Mouse (Mus musculus): ENCODE results near the gene Plxnb2.

Gene Plxnb2

DNA sequence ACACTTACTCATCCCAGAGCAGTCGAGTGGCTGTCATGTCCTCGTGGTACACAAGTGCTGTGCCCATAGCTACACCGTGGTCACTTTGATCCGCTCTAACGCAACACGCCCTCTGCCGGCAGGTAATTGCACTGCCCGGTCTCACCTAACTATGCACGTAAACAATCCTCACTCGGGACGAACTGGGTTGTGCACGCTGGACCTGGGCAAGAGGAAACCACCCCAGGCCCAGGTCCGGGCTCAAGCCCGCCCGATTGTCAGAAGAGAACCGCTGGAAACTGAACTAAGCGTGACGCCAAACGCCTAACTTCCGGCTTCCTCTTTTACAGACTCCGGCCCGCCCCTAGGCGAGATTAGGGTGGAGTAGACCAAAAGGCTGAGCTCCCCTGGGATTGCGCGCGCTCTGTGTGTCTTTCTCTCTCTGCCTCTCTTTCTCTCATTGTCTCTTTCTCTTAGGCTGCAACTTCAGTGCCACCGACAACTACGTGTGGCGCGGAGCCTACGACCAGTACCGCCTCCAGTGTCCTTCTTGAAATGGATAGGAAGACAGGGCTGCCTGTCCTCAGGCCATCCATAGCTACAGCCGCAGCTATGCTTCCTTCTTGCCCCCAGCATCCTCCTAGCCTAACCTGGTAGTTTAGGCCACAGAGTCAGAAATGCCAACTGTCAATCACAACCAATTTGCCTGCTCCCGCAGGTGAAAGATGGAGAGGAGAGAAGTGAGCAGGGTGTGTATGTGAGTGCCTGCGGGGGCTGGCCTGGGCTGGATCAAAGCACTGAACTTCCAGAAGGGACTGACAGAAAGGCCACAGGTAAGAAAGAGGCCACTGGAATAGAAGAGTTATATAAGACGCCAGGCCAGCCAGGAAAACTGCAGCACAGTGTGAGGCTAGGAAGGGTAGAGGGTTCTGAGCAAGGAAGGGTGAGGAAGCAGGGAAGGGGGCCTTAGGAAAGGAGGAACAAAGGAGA is 51.9 kb downstream of the Plxnb2 start, which contains the start of gene Hdac10:
Gene Hdac10, minus strand, starts transcription at position 319 of the 969 bp plus-strand sequence.
- no peak for DNase-seq (ENCODE audit: extremely low read depth, low read depth, low spot score)

GRCm38 (mm10) chr15:89127364-89127940 is 53.1 kb downstream of the Plxnb2 start:
- DNase-seq (ENCODE audit: extremely low read depth, low read depth, low spot score) = no peak

DNA sequence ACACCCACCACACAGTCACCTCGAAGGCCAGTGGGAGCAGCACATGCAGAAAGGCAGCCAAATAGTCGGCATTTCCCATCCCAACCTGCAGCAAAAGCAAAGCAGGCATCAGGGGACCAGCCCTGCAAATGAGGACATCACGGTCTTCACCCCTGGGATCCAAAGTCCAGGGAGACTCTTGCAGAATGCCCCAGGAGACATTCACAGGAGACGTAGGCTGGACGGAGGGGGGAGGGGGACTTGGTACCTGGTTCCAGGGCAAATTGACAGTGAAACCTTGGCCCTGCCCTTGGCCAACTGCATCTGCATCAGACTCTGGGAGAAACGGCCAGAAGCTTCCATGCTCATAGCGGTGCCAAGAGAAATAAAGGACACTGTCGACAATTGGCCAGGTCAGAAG is 54.0 kb downstream of the Plxnb2 start:
- no peak for DNase-seq (ENCODE audit: extremely low read depth, low read depth, low spot score)

DNA sequence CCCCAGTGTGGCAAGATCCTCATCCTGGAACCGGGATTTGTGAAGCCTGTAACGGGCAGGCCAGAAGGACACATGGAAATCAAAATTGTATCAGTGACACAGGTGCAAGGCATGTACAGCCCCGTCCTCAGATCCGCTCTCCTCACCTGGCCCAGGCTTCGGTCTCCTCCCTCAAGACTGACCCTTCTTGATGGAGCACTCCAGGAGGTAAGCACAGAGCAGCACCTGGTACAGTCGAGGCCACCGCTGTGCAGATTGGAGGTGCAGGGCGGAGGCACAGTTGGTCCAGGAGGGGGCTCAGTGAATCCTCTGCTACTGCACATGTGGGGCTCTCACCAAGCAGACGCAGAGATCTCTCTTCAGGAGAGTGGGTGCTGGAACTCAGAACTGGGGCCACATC is 55.2 kb downstream of the Plxnb2 start:
- no peak for DNase-seq (ENCODE audit: extremely low read depth, low read depth, low spot score)

GRCm38 (mm10) chr15:89124312-89124711 is 56.3 kb downstream of the Plxnb2 start:
- no peak for DNase-seq (ENCODE audit: extremely low read depth, low read depth, low spot score)

- DNase-seq (ENCODE audit: extremely low read depth, low read depth, low spot score) = no peak
Observed at GRCm38 (mm10) chr15:89123595-89123994, 57.0 kb downstream of the Plxnb2 start.

DNA sequence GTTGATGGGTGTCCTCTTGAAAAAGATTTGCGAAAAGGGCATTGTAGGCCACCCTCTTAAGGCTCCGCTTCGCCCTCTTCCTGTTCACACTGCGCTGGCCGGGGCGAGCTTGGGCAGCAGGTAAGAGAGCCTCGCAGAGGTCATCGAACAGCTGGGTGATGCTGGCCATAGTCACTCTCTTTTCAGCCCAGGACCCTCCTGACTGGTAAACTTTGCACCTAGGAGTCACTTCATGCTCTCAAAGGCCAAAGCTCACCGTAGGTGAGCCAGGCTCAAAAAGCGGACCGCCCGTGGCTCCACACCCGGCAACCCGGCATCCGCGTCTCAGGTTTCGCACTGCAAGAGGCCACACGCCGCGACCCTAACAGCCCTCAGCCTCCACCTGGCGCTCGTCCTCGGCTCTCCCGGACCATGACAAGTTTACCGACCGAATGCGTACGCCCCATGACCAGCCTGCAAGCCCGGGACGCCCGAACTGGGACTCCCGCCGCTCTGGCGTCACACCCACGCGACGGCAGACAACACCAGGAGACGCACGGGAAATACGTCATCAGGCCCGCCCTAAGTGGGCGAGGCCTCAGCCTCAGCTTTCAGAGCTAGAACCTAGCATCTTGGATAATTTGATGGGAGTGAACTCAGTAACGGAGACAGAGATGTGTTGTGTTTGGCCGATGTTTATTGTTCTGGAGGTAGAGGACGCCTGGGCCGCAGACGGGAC is 57.8 kb downstream of the Plxnb2 start, which contains the start of gene Tubgcp6:
Gene Tubgcp6, minus strand, starts transcription at position 464 of the 718 bp plus-strand sequence.
- no peak for DNase-seq (ENCODE audit: extremely low read depth, low read depth, low spot score)

GRCm38 (mm10) chr15:89118007-89118406 is 62.6 kb downstream of the Plxnb2 start:
- DNase-seq (ENCODE audit: extremely low read depth, low read depth, low spot score) = no peak

GRCm38 (mm10) chr15:89110147-89110546 is 70.4 kb downstream of the Plxnb2 start:
- no peak for DNase-seq (ENCODE audit: extremely low read depth, low read depth, low spot score)

GRCm38 (mm10) chr15:89106976-89107375 is 73.6 kb downstream of the Plxnb2 start:
- no peak for DNase-seq (ENCODE audit: extremely low read depth, low read depth, low spot score)

GRCm38 (mm10) chr15:89106073-89106472 is 74.5 kb downstream of the Plxnb2 start:
- no peak for DNase-seq (ENCODE audit: extremely low read depth, low read depth, low spot score)
